Mouse (Mus musculus) c-Kit-negative CD71-positive TER-119-positive erythroid progenitor cells, embryonic 14.5 days (primary cell): ENCODE results near the gene Gm11985.

Experiments used
- DNase-seq: peaks from one replicate; pipeline ENCODE4 v3.0.0-alpha.2; 2013; ENCODE audit warnings: low read depth, low spot score

Gm11985 gene

GRCm38 (mm10) chr11:7200393-7200783, 12.0 kb upstream of the Gm11985 start:
- no peak for DNase-seq

GRCm38 (mm10) chr11:7199736-7200392, 11.5 kb upstream of the Gm11985 start:
- DNase-seq, result peak; percentile 28

GRCm38 (mm10) chr11:7198481-7199256, 10.3 kb upstream of the Gm11985 start:
- no peak for DNase-seq

GRCm38 (mm10) chr11:7198006-7198405, 9.6 kb upstream of the Gm11985 start:
- DNase-seq, result no peak

- no peak for DNase-seq
These were observed 9.1 kb upstream of the Gm11985 start, which contains the start of gene Igfbp1 for GRCm38 (mm10) chr11:7197491-7197941. Gene Igfbp1, plus strand, starts transcription at chr11:7197782.

- no peak for DNase-seq
These were observed 6.9 kb upstream of the Gm11985 start for GRCm38 (mm10) chr11:7195312-7195685.

- no peak for DNase-seq
These were observed 6.3 kb upstream of the Gm11985 start for GRCm38 (mm10) chr11:7194432-7195311.

GRCm38 (mm10) chr11:7193134-7193533, 4.8 kb upstream of the Gm11985 start:
- DNase-seq, result no peak

- DNase-seq, result no peak
These were observed 4.3 kb upstream of the Gm11985 start for GRCm38 (mm10) chr11:7192710-7193109.

GRCm38 (mm10) chr11:7187472-7187871, 897 bp downstream of the Gm11985 start:
- DNase-seq, result no peak

GRCm38 (mm10) chr11:7184420-7184819, 3.9 kb downstream of the Gm11985 start:
- no peak for DNase-seq

GRCm38 (mm10) chr11:7182409-7183042, 5.8 kb downstream of the Gm11985 start:
- no peak for DNase-seq

- DNase-seq, result no peak
These were observed 9.1 kb downstream of the Gm11985 start for GRCm38 (mm10) chr11:7179276-7179675.

GRCm38 (mm10) chr11:7178724-7179123, 9.6 kb downstream of the Gm11985 start:
- DNase-seq, result no peak

GRCm38 (mm10) chr11:7173664-7174063, 14.7 kb downstream of the Gm11985 start:
- DNase-seq, result no peak

- no peak for DNase-seq
These were observed 18.7 kb downstream of the Gm11985 start for GRCm38 (mm10) chr11:7169645-7170044.

- DNase-seq, result no peak
These were observed 24.0 kb downstream of the Gm11985 start for GRCm38 (mm10) chr11:7164416-7164815.

GRCm38 (mm10) chr11:7161502-7162174, 26.7 kb downstream of the Gm11985 start:
- no peak for DNase-seq

GRCm38 (mm10) chr11:7160637-7161101, 27.7 kb downstream of the Gm11985 start:
- DNase-seq, result no peak

GRCm38 (mm10) chr11:7160146-7160545, 28.2 kb downstream of the Gm11985 start:
- DNase-seq, result no peak

GRCm38 (mm10) chr11:7158196-7158595, 30.2 kb downstream of the Gm11985 start:
- no peak for DNase-seq
